Mouse (Mus musculus) kidney, adult 2 months (tissue): ENCODE measurements around the gene Rad51b.
A peak's percentile ranks its signal among the peaks of the same experiment; 100 is the strongest.

Source experiments
- CTCF ChIP-seq: fragments of 200-500 bp; conservative IDR thresholded peaks from 2 replicates; pipeline ENCODE4 v1.5.1; 2011; ENCODE audit warnings: low read depth, mild to moderate bottlenecking, control low read depth, low read length, moderate library complexity, mixed read lengths; ENCODE audit not compliant: insufficient read depth, insufficient read length
- POLR2A ChIP-seq: fragments of 200-500 bp; IDR thresholded peaks from one replicate; pipeline ENCODE4 v1.6.1; 2011; ENCODE audit warnings: low read depth, low read length, control low read depth

GRCm38 (mm10) chr12:79512982-79513681 lies 216.1 kb downstream of the Rad51b start:
- TF ChIP-seq CTCF (peak; percentile 39), POLR2A (no peak)
